In genomic region chr5:36321581-36321980, GRCm38 (mm10) we compare ENCODE assay signal across 9 mouse cellular contexts.
DNase-seq lines count a peak whose midpoint lies in the region; TF ChIP-seq lines count a peak whose summit lies in the region.
"Had no signal": no experiment of that assay in that cellular context is flagged by ENCODE, and none has a peak within 500 bp of the region (broad histone marks: within the 10 kb centered on the region; RNA-seq: fewer than 3 reads in every experiment).

No protein-coding gene starts in this region.

- H3K4me3 ChIP-seq in embryonic facial prominence, embryonic 10.5 days: no peak overlapping the region
- H3K4me3 ChIP-seq in testis, adult 2 months (ENCODE audit: control insufficient read depth, low read depth, low read length): no peak overlapping the region

- 42% methylated on average over 8 of the region's 8 CpGs for WGBS in embryonic facial prominence, embryonic 10.5 days

- DNase-seq in gastrocnemius, postnatal 25 days: peak; percentile 16
- no peak for DNase-seq in gastrocnemius, adult 8-10 months (ENCODE audit: low spot score in 2 of 2)
- peak; percentile 58 for DNase-seq in lung, postnatal 10 days
- DNase-seq in lung, postnatal 14 days: no peak
- peak; percentile 59 for DNase-seq in embryonic facial prominence, embryonic 10.5 days (ENCODE audit: low spot score)
- no peak for DNase-seq in frontal cortex, postnatal 14 days (ENCODE audit: low spot score in 2 of 2)
- no peak for DNase-seq in left cerebral cortex, postnatal 10 days (ENCODE audit: extremely low spot score in 1 of 2, low spot score in 2 of 2)
- DNase-seq: cerebellum, adult 11-12 months had no signal

- intact Hi-C loops in left cerebral cortex, postnatal 10 days (cut with DNase I): no loop called here

- no peaks in the 10 kb centered on the region for H3K36me3 ChIP-seq in embryonic facial prominence, embryonic 10.5 days (replicated peaks)
- H3K36me3 ChIP-seq in testis, adult 2 months (ENCODE audit: control insufficient read depth, insufficient read depth, low read length): no peaks in the 10 kb centered on the region

- H3K27ac ChIP-seq in embryonic facial prominence, embryonic 10.5 days (replicated peaks): peak overlapping the region; percentile 66
- 0 out of 2 replicates have a peak overlapping the region, but pooled peaks have one; percentile 16 for H3K27ac ChIP-seq in testis, adult 2 months (ENCODE audit: control insufficient read depth, insufficient read depth, low read depth, low read length)

- TF ChIP-seq CTCF in testis, adult 2 months (IDR thresholded peaks at IDR 0.05; ENCODE audit: control insufficient read depth, insufficient read depth, insufficient replicate concordance, low read depth, low read length): no peak

- no peaks in the 10 kb centered on the region for H3K27me3 ChIP-seq in embryonic facial prominence, embryonic 10.5 days (replicated peaks; ENCODE audit: low read depth, poor library complexity, severe bottlenecking)
- H3K27me3 ChIP-seq in testis, adult 2 months (ENCODE audit: control insufficient read depth, insufficient read depth, low read length): no peaks in the 10 kb centered on the region

- TF ChIP-seq POLR2A in testis, adult 2 months (IDR thresholded peaks at IDR 0.05; ENCODE audit: control insufficient read depth, low read depth, low read length): no peak

- peaks cover 60% of the 10 kb centered on the region for H3K4me1 ChIP-seq in embryonic facial prominence, embryonic 10.5 days
- peaks cover 14% of the 10 kb centered on the region for H3K4me1 ChIP-seq in testis, adult 2 months (ENCODE audit: control insufficient read depth, insufficient read depth, low read length)

- H3K9me3 ChIP-seq in embryonic facial prominence, embryonic 10.5 days: no peaks in the 10 kb centered on the region

Comparison
In these comparisons a context has a peak if more than half of its experiments do, and no peak if none do; other contexts are left out.
1. DNase-seq: peak in gastrocnemius, postnatal 25 days (single experiment), lung, postnatal 10 days (single experiment) and embryonic facial prominence, embryonic 10.5 days (single experiment); none in gastrocnemius, adult 8-10 months (0 of 2), lung, postnatal 14 days (single experiment), frontal cortex, postnatal 14 days (0 of 2) and left cerebral cortex, postnatal 10 days (0 of 2).